Mouse (Mus musculus) brown adipose tissue, adult 24 weeks (tissue): ENCODE results near the gene Txndc12. TPM values are rescaled to one million over a fixed set of nuclear protein-coding genes. Genes with fewer than 3 reads are reported as not detected.

Source experiments
- H3K27ac ChIP-seq: fragments of 200-500 bp; replicated peaks from 2 replicates; pipeline ENCODE4 v1.5.1; 2012; ENCODE audit warnings: low read depth, mild to moderate bottlenecking, low read length
- H3K4me1 ChIP-seq: fragments of 200-500 bp; 2 replicates; pipeline ENCODE4 v1.6.1; 2012; ENCODE audit warnings: low read length, mixed read lengths; ENCODE audit not compliant: control insufficient read depth, insufficient read depth, insufficient read length
- H3K4me3 ChIP-seq: fragments of 200-500 bp; 2 replicates; pipeline ENCODE4 v1.5.1; 2012; ENCODE audit warnings: low read depth, mild to moderate bottlenecking, low read length, moderate library complexity; ENCODE audit not compliant: insufficient read depth
- polyA plus RNA-seq: library from polyadenylated mRNA; stranded (reverse); fragments of >200 nt; gene quantifications from 2 replicates; pipeline ENCODE4 v1.2.4, GENCODE M21; 2012; ENCODE audit not compliant: missing spikeins, insufficient read depth, insufficient read length

Gene Txndc12
- polyA plus RNA-seq, 1 experiment, result 58.7 TPM

GRCm38 (mm10) chr4:108833828-108834114 is 630 bp upstream of the Txndc12 start:
- Histone ChIP-seq H3K27ac (peak overlapping the region; percentile 98), H3K4me1 (peaks cover 5% of the 10 kb centered on the region; the same call in 1 of the 2 replicates), H3K4me3 (peak overlapping the region; percentile 97)

- Histone ChIP-seq H3K27ac (peak overlapping the region; percentile 96), H3K4me1 (peaks cover 5% of the 10 kb centered on the region; the same call in 1 of the 2 replicates), H3K4me3 (peak overlapping the region; percentile 97)
Measured at GRCm38 (mm10) chr4:108834971-108835311, 540 bp downstream of the Txndc12 start.

- Histone ChIP-seq H3K4me3 (peak overlapping the region; percentile 97), H3K27ac (peak overlapping the region; percentile 96; the same call in 1 of the 2 replicates), H3K4me1 (peaks cover 5% of the 10 kb centered on the region; the same call in 1 of the 2 replicates)
Measured at GRCm38 (mm10) chr4:108835496-108835895, 1.1 kb downstream of the Txndc12 start.

GRCm38 (mm10) chr4:108838031-108838430 is 3.6 kb downstream of the Txndc12 start:
- Histone ChIP-seq H3K4me3 (no peak overlapping the region), H3K27ac (no peak overlapping the region), H3K4me1 (peaks cover 5% of the 10 kb centered on the region; the same call in 1 of the 2 replicates)

GRCm38 (mm10) chr4:108841920-108842578 is 7.6 kb downstream of the Txndc12 start:
- Histone ChIP-seq H3K4me1 (peaks cover 1% of the 10 kb centered on the region; the same call in 1 of the 2 replicates), H3K27ac (no peak overlapping the region), H3K4me3 (no peak overlapping the region)

- H3K27ac ChIP-seq, result no peak overlapping the region
- peaks cover 2% of the 10 kb centered on the region; the same call in 1 of the 2 replicates for H3K4me1 ChIP-seq
- H3K4me3 ChIP-seq, result no peak overlapping the region
Measured at GRCm38 (mm10) chr4:108843336-108843735, 8.9 kb downstream of the Txndc12 start.

DNA sequence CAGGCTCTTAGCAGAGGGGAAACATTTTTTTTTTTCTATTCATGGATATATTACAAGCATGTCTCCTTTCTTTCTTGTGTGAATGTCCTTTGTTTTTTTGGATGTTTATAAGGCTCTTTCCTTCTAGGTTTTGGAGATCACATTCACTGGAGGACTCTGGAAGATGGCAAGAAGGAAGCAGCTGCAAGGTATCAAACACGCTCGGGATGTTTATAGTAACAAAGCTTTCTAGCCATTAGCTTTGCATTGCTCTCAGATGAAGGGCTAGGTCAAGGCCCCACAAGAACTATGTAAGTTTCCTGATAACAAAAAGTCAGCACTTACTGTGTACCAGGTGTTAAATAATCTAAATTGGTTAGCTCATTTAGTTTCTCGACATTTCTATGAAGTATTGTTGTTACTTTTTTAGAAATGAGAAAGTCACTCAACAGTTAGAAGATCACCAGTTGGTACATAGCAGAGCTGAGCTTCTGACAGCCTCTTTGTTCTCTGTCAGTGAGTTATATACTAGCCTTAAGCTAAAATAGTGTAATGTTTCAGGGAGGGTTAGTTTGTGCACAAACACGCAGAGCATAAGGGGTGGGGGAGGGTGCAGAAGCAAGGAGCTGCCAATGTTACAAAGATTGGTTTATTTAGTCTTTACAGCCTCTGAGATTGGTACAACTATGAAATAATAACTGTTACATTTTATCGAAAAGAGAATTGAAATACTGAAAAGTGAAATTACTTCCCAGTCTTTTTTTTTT is 11.6 kb downstream of the Txndc12 start:
- no peak overlapping the region for H3K4me3 ChIP-seq
- H3K4me1 ChIP-seq, result peaks cover 6% of the 10 kb centered on the region; the same call in 1 of the 2 replicates
- H3K27ac ChIP-seq, result no peak overlapping the region

DNA sequence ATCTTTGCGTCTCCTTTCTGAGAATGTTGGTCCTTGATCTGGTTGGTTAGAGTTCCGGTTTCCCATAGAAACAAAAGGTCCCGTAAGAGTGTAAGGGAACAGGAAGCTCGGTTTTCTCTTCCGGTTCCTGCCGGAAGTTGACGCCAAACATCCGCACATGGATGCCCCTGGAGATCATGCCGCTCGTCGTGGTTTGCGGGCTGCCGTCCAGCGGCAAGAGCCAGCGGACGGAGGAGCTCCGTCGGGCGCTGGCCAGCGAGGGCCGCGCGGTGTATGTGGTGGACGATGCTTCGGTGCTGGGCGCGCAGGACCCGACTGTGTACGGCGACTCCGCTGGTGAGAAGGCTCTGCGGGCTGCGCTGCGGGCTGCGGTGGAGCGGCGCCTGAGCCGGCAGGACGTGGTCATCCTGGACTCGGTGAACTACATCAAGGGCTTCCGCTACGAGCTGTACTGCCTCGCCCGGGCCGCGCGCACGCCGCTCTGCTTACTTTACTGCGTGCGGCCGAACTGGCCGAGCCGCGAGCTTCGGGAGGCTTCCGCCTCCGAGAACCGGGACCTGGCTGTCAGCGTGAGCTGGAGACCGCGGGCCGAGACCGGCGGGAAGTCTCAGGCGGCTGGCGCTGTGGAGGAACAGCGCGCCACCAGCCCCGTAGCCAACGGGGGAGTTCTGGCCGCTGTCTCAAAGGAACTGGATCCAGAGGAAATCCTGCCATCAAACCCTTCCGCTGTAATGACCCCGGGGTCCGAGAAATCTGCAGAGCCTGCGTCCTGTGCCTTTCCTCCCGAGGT is 13.5 kb downstream of the Txndc12 start, which contains the start of gene Kti12:
Gene Kti12, plus strand, starts transcription at position 71 of the 790 bp plus-strand sequence.
- Histone ChIP-seq H3K27ac (peak within 1 kb of the TSS; percentile 89), H3K4me1 (peaks cover 6% of the 10 kb centered on the region; the same call in 1 of the 2 replicates), H3K4me3 (peak within 1 kb of the TSS; percentile 93)

GRCm38 (mm10) chr4:108848505-108848848 is 14.1 kb downstream of the Txndc12 start, which contains the start of gene A730015C16Rik:
A730015C16Rik (minus strand) TSS chr4:108848619.
- H3K4me1 ChIP-seq, result peaks cover 6% of the 10 kb centered on the region; the same call in 1 of the 2 replicates
- peak within 1 kb of the TSS; percentile 89 for H3K27ac ChIP-seq
- H3K4me3 ChIP-seq, result peak within 1 kb of the TSS; percentile 93

DNA sequence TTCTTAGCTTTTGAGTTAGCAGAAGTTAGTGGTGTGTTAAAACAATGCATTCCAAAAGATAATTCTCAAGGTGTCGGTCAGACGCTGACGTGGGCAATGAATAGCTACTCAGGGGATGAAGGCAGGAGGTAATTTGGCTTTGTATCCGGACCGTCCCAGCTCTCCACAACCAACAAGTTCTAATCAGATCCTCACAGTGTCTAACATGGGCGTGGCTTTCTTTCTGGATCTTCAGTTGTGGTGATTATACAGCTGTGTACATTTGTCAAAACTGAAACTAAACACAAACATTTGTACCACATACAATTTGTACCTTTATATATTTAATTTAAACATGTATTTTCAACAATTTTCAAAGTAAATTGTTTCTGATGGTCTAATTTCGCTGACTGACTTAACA is 32.4 kb downstream of the Txndc12 start:
- Histone ChIP-seq H3K4me3 (no peak overlapping the region), H3K27ac (no peak overlapping the region), H3K4me1 (no peaks in the 10 kb centered on the region)

DNA sequence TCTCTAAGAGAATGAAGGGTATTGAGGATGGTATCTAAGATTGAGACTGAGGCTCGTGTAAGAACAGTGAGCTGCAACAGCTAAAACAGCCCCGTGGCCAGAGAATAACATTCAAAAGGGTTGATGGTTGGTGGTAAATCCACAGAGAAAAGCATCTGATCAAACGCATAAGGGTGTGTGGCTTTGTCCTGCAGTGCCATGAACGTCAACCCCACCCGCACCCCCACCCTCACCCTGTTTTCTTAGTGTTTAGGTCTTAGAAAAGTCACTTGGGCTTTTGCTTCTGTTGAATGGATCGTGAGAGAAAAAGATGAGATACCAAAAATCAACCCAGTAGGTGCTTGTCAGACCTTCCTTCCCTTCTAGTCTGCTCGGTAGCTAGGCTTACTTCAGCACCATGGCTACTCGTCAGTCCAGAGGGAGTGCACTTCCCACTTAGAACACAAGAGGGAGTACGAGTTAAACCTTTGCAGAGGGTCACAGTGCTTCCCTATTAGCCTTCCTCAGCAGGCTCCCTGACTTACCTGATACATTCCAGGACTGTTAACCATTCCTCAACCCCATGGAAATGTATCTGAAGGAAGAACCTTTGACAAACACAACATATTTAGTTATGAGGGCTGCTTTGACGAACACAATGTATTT is 35.5 kb downstream of the Txndc12 start:
- H3K4me1 ChIP-seq, result no peaks in the 10 kb centered on the region
- H3K27ac ChIP-seq, result no peak overlapping the region
- no peak overlapping the region for H3K4me3 ChIP-seq

DNA sequence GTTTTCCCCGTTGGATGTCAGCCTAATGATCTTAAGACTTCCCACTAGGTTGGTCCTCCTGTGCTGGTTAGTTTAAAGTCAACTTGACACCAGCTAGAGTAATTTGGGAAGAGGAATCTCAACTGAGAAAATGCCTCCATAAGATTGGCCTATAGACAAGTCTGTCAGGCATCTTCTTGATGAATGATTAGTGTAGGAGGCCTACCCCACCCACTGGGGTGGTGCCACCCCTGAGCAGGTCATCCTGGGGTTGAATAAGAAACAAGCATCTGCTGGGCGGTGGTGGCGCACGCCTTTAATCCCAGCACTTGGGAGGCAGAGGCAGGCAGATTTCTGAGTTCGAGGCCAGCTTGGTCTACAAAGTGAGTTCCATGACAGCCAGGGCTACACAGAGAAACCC is 39.3 kb downstream of the Txndc12 start:
- H3K27ac ChIP-seq, result no peak overlapping the region
- no peaks in the 10 kb centered on the region for H3K4me1 ChIP-seq

GRCm38 (mm10) chr4:108877901-108878300 is 43.5 kb downstream of the Txndc12 start:
- no peak overlapping the region for H3K4me3 ChIP-seq
- no peak overlapping the region for H3K27ac ChIP-seq
- H3K4me1 ChIP-seq, result no peaks in the 10 kb centered on the region; the same call in 1 of the 2 replicates

More for the DNA sequence above, 39.3 kb downstream of the Txndc12 start:
- H3K4me3 ChIP-seq, result no peak overlapping the region

DNA sequence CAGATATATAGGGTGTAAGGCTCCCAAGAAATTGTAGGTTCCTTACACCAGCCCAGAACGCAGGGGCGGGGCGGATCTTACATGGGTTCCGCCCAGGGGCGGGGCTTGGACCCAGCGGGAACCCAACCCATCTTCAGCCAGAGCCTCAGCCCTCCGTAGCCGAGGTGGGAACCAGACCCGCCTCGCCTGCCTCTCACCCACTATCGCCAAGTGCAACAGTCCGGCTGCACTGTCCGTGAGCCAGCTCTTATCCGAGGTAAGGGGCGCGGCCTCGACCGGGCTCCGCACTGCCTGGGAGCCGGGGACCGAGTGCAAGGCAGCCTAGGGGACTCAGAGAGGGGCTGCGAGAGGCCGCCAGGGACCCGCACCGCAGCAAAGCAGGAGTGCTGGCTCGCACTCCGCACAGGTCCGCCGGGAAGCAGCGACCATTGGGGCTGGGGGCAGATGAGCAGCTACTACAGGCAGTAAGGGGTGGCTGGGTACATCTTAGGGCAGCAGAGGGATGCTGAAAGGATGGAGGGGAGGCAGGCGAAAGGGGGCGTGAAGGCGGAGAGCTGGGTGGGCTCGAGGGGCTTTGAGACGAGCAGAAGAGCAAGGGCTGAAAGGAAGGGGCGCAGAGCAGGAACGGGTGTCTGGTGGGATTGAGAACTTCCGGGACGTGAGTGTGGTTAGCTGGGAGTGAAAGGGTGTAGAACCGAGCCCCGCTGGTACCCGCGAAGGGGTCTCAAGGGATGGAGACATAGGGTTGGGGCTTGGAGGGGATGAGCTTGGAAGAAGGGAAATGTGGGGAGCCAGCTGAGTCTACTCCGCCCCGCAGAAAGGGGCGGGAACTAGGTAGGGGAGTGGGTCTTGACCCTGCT is 44.8 kb downstream of the Txndc12 start, which contains the start of gene Rab3b:
Gene Rab3b, plus strand, starts transcription at position 101 of the 860 bp plus-strand sequence.
- Histone ChIP-seq H3K4me3 (peak within 1 kb of the TSS; percentile 47), H3K4me1 (no peaks in the 10 kb centered on the region; the same call in 1 of the 2 replicates), H3K27ac (no peak within 1 kb of the TSS)
